Mouse (Mus musculus): ENCODE results near the gene Zfp248.

The Zfp248 gene

GRCm38 (mm10) chr6:118455042-118455631, at the start of gene Zfp248:
TSS of gene Zfp248 (minus strand) at chr6:118455528.
- peak; percentile 59 for DNase-seq (ENCODE audit: low spot score)

DNA sequence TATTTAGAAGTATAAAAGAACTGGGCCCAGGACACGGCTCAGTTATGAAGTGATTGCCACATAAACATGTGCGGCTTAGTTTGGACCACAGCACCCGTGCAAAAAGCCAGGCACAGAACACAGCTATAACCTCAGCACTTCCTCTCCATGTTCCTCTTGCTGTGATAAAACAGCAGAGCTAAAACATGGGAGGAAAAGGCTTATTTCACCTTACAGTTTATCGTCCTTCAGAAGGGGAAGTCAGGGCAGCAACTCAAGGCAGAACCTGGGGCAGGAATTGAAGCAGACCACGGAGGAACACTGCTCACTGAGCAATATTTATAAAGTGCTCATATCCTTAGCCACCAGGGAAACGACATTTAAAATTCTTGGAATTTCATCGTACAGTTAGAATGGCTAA, 43.7 kb upstream of the Zfp248 start:
- no peak for DNase-seq (ENCODE audit: low spot score)

DNA sequence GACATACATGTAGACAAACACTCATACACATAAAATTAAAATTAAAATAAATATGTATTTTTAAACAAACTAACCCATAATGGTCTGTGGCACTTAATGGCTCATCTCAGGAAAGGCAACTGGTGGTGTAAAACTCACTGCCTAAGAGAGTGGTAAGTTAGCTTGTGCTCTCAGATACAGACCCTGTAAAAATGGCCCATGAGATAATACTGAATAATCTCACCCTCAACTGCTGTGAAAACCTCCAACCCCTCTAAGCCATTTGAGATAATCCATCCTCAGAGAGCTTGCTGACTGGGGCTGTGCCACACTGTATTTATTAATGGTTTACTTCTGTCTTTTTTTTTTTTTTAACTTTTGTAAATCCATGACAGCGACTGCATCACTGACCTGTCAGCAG, 26.8 kb upstream of the Zfp248 start:
- no peak for DNase-seq (ENCODE audit: low spot score)

GRCm38 (mm10) chr6:118478957-118479708, 23.8 kb upstream of the Zfp248 start, which contains the start of gene Zfp9:
TSS of gene Zfp9 (minus strand) at chr6:118479320.
- peak; percentile 33 for DNase-seq (ENCODE audit: low spot score)

- no peak for DNase-seq (ENCODE audit: low spot score)
These were observed 22.8 kb upstream of the Zfp248 start for GRCm38 (mm10) chr6:118477875-118478785.

GRCm38 (mm10) chr6:118462069-118462705, 6.9 kb upstream of the Zfp248 start:
- no peak for DNase-seq (ENCODE audit: low spot score)

- DNase-seq (ENCODE audit: low spot score), result no peak
These were observed 2.4 kb upstream of the Zfp248 start for GRCm38 (mm10) chr6:118457726-118458125.

- DNase-seq (ENCODE audit: low spot score), result no peak
These were observed 876 bp downstream of the Zfp248 start for GRCm38 (mm10) chr6:118454452-118454851.

GRCm38 (mm10) chr6:118431502-118431901, 23.8 kb downstream of the Zfp248 start:
- no peak for DNase-seq (ENCODE audit: low spot score)

- DNase-seq (ENCODE audit: low spot score), result no peak
These were observed 28.7 kb downstream of the Zfp248 start for GRCm38 (mm10) chr6:118426666-118427065.

DNA sequence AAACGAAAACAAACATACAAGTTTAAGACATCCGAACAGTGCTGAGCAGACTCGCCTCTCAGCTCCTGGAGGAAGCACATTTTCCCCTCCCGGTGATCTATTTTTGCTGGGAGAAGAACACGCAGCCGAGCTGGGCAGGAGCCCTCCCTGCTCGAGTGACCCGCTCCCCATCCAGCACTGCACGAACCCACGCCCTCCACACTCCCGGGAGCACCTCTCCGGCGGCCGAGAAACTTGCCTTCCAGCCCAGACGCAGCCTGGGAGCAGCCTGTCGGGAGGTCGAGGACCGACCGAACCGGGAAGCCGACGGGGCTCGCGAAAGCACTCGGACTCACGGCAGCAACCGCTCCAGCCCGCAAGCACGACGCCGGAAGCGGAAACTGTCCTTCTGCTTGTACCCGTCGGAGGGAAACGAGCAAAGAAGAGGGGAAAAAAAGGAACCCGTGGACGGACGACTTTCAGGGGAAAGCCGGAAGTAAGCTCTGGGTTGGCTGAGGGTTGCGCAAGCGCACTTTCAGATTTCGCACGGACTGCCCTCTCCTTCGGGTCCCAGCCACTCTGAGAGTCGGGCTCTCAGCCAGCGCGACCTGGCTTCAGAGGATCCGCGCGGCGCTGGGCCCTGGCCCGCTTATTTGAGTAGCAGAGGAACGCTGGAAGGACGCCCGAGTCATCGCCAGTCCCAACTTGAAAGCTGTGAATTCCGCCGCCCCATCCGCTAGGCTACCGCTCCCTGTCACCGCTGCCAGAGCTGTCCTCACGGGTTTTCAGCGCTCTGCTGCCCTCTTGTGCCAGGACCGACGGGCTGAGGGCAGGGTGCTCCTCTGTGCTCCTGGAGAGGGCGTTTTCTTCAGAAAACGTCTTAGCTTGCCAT, 36.0 kb downstream of the Zfp248 start, which contains the start of gene Bms1:
TSS of gene Bms1 (minus strand) at position 425 of the 871 bp plus-strand sequence.
- DNase-seq (ENCODE audit: low spot score), result peak; percentile 73

DNA sequence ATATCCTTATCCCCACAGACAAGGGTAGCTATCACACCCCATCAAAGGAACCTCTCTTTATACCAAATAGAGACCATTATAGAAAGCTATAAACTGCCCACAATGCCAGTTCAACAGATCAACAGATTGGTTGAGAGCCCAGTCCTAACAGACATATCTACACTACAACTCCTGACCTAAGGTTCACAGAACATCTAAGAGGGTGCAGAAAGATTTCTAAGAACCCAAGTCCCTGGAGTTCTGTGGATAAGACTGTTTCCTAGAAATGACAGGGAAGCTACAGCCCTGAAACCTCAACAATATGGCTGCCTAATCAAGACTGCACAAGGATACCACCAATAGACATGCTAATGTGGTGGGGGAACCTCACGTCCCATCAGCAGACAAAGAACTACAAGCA, 44.9 kb downstream of the Zfp248 start:
- no peak for DNase-seq (ENCODE audit: low spot score)

- DNase-seq (ENCODE audit: low spot score), result no peak
These were observed 46.8 kb downstream of the Zfp248 start for GRCm38 (mm10) chr6:118408510-118408909.

GRCm38 (mm10) chr6:118406421-118406820, 48.9 kb downstream of the Zfp248 start:
- no peak for DNase-seq (ENCODE audit: low spot score)

DNA sequence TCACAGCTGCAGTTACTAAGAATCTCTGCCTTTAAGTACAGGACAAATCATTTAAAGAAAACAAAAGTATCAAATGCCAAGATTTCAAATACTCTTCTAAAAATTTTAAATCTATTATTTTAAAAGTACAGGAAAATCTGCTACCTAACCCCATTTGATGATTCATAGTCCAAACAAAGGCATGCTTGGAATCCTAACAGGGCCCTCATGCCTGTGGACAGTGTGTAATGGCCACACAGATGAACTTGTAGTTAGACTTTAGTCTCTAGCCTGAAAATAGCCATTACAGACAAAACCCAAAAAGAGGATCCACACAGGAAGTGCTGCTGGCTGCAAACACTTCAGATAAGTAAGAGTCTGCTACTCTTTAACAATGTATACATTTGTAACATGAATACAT, 64.6 kb downstream of the Zfp248 start:
- DNase-seq (ENCODE audit: low spot score), result no peak

- no peak for DNase-seq (ENCODE audit: low spot score)
These were observed 69.4 kb downstream of the Zfp248 start for GRCm38 (mm10) chr6:118385962-118386361.

- DNase-seq (ENCODE audit: low spot score), result no peak
These were observed 74.1 kb downstream of the Zfp248 start for GRCm38 (mm10) chr6:118381234-118381633.

DNA sequence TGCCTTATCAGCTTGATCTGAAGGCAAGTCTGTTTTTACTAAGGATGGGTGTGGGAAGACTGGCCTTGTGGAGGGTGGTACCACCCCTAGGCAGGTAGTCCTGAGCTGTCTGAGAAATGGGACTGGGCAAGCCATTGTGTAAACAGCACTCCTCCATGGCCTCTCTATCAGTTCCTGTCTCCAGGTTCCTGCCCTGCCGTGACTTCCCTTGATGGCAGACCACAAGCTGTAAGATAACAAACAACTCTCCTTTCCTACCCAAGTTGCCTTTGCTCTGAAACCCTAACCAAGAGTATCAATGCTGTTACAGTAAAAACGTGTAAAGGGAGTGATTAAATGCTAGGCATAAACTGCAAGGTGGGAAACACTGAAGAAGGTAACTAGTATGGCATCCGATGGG, 74.7 kb downstream of the Zfp248 start:
- no peak for DNase-seq (ENCODE audit: low spot score)

GRCm38 (mm10) chr6:118379451-118380167, 75.7 kb downstream of the Zfp248 start:
- no peak for DNase-seq (ENCODE audit: low spot score)

DNA sequence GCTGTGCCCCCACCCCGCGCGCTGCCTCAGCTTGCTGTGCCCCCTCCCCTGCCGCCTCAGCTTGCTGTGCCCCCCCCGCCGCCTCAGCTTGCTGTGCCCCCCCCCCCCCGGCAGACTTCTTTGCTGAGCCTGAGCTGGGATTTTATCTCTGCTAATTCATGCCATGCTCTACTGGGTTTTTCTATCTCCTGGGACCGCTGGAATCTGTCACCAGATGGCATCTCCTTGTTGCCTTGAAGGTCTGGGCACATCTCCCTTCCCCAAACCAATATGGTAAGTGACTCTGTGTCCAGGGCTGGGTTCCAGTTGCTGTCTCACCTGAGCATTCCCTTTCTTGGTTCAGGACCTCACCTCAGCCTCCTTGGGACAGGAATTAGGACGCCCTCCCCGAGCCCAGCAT, 77.7 kb downstream of the Zfp248 start:
- DNase-seq (ENCODE audit: low spot score), result no peak
